Mouse (Mus musculus) erythroblast, embryonic 14.5 days (primary cell): Measurements from ENCODE around the gene Acvr1b.

Source experiments
- GATA1 ChIP-seq: IDR thresholded peaks from 2 replicates; pipeline ENCODE4 v1.6.1; 2012; ENCODE audit warnings: low read length, inconsistent platforms, mixed read lengths
- TAL1 ChIP-seq: IDR thresholded peaks from 3 replicates; pipeline ENCODE4 v1.6.1; 2012; ENCODE audit warnings: low read length, inconsistent platforms, mixed read lengths

GRCm38 (mm10) chr15:101164291-101164690 is 9.6 kb upstream of the Acvr1b start:
- TF ChIP-seq GATA1 (no peak), TAL1 (no peak)
